Mouse (Mus musculus) frontal cortex, postnatal 14 days (tissue): ENCODE results near the gene Iffo2.

Source experiments
- DNase-seq, 2 experiments: peaks; one replicate each; pipeline ENCODE4 v3.0.0; 2022; ENCODE audit warnings: low spot score in 2 of 2

Gene Iffo2

DNA sequence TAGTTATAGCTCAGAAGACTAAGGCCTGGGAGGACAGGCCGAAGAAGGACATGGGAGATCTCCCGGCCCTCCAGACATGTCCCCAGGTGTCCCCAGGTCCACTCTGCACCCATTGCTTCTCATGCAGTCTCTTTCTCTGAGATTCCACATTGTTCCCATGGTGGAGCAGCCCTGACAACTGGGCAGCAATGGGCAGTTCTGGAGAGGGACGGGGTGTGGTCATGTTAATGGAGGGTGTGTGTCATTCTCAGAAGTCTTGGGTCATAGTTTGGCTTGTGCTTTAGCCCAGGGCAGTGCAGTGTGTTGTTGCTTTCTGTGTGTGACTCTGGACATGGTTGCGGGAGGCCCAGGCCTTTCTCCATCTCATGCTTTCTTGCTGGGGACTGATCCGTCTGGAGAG lies 76.4 kb downstream of the Iffo2 start:
- DNase-seq = no peak

GRCm38 (mm10) chr4:139608975-139609374 lies 78.6 kb downstream of the Iffo2 start:
- no peak for DNase-seq

DNA sequence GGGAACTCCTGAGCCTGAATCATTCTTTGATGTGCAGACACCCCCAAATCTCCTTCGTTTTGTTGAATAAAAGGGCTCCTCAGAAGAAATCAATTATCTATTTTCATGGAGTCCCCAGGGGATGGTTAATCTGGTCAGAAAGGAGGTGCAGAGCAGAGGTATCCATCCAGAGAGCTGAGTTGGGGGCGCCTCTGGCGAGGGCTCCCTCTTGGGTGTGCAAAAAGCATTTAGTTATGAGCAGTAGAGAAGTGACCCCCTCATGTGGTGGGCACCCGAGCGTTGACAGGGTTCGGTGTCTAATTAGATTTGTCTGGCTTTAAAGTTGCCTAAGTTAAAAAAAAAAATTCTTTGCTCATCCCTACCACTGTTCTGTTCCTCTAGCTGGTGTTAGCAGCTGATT lies 80.6 kb downstream of the Iffo2 start:
- DNase-seq = no peak

- peak; percentile 46 to 74 for DNase-seq
Measured at GRCm38 (mm10) chr4:139611542-139611953, 81.2 kb downstream of the Iffo2 start.

DNA sequence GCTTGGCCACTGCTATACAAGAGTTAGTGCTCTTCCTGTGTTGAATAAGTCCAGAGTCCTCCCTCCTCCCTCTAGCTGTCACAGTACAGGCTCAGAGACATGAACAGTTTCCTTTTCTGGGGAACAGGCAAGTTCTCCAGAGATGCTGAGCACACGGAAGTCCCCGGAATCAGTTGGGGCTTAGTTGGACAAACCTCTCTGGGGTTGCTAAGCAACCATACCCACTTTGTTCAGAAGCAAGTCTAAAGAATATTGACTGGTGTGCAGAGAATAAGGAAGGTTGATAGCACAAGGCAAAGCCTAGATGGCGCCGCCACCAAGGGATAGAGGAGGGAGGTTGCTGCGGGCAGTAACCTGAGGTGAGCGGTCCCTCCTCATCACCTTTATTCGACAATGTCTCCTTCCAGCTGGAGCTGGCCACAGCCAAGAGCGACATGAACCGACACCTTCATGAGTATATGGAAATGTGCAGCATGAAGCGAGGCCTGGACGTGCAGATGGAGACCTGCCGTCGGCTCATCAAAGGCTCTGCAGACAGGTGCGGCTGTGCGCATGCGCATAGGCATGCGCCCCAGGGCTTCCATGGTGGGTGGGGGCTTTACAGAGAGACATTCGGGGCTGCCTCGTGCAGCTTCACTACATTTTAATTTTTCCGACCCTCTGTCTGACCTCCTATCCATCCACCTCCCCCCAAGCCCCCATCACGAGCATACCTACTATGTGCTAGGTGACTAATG lies 84.3 kb downstream of the Iffo2 start:
- DNase-seq = no peak

DNA sequence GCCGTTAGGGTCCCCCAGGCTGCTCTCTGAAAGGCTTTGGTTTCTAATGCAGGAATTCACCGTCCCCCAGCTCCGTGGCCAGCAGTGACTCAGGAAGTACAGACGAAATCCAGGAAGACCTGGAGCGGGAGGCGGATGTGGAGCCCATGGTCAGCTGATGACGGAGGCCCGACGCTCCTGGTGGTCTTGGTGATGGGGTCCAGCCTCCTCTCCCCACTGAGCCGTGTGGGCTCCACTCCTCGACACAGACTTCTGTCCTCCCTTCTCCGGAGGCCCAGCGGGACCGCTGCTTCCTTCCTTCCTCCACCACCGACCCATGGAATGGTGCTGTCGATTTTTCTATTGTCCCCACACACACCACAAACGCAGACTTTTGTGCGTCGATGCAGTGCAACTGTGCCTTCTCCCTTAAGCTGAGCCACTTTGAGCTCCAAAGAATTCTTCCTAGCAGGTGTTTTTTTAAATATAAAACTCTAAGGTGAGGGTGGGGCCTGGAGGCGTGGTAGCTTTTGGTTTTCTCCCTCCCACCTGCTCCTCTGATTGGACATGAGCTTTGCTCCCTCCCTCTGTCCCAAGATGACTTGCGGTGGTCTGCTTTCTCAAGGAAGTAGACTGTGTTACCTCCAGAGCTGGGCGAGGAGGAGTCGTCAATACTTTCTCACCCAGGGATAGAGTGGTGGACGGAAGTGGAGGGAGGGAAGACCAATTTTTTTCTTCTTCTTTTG lies 86.1 kb downstream of the Iffo2 start:
- DNase-seq = no peak

GRCm38 (mm10) chr4:139617001-139617364 lies 86.6 kb downstream of the Iffo2 start:
- no peak for DNase-seq

- DNase-seq = no peak
Measured at GRCm38 (mm10) chr4:139619765-139620164, 89.4 kb downstream of the Iffo2 start.

GRCm38 (mm10) chr4:139622373-139623282 lies 92.3 kb downstream of the Iffo2 start, which contains the start of gene Aldh4a1:
Aldh4a1 (plus strand) TSS chr4:139622866.
- DNase-seq = peak; percentile 88 to 94

- no peak for DNase-seq
Measured at GRCm38 (mm10) chr4:139623434-139624115, 93.2 kb downstream of the Iffo2 start.

DNA sequence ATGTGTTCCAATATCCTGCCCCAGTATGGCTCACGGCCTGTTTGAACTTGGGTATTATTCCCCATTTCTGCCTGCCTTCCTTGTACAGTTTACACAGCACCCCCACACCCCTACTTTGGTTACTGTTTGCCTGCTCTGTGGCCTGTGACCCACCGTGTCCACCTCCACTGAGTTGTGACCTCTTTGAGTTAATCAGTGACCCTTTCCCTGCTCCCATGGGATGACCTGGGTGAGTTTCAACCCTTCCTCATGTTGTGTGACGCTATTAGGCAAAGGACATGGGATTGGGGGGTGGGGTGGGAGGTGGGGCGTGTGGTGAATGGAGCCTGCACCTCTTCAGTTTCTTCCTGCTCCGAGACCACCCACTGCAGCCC lies 93.8 kb downstream of the Iffo2 start:
- no peak for DNase-seq

- DNase-seq = no peak
Measured at GRCm38 (mm10) chr4:139624706-139625105, 94.4 kb downstream of the Iffo2 start.

DNA sequence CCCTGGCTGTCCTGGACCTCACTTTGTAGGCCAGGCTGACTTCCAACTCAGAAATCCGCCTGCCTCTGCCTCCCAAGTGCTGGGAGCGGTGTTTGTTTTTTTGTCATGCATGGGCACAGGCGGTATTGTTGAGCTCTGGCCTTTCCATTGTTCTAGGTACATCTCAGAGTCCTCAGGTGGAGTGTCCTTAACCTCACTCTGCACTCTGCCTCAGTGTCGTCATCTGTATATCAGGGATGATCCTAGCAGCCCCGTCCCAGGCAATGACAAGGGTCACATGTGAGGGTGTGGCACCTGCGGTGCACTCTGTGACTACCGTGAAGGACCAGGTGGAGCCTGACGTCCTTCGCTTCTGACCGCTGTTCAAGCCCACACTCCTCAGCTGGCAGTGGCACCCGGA lies 97.0 kb downstream of the Iffo2 start:
- no peak for DNase-seq

DNA sequence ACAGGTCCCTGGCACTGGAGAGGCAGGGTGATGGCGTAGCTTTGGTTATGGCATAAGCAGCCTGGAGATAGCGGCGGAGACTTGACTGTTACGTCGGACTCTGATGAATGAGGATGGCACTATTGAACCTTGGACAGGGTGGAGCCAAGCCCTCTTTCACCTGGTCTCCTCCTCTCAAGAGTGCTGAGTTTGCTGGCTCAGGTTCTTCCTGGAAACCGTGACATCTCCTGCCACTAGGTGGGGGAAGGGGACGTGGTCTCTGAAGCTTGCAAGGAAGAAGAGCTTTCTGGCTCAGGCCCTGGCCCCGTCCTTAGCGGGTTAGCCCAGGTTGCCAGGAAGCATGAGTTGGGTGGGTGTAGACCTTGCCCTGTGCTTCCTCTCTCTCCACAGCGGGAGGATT lies 99.8 kb downstream of the Iffo2 start:
- no peak for DNase-seq

- no peak for DNase-seq
Measured at GRCm38 (mm10) chr4:139631141-139631540, 100.8 kb downstream of the Iffo2 start.

DNA sequence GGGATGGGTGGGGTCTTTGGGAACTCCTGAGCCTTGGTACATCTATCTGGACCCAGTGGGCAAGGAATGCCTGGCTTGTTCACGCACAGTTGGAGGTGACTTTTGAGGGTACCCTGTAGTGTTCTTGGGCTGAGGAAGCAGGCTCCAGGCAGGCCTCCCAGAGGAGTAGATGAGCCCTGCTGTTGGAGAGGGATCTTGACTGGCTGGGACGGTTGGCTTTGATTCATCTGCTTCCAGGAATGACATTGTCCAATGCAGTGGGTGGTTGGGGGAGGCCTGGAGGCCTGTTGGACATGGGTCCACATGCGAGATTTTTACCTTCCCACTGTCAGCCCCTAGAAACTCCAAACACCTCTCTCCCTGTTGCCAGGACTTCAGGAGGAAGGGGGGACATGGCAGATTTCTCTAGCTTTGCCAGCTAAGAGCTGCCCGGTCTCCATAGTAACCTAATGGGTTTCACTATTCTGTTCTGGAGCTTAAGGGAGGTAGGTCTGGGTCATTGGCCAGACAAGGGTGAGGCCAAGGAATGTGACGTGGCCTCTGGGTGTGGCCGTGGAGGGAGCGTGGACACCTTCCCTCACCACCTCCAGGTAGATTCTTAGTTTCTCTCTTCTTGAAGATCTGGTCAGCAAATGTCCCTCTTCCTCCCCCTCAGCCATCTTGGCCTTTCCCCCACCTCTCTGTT lies 101.4 kb downstream of the Iffo2 start:
- DNase-seq = no peak

GRCm38 (mm10) chr4:139632254-139632580 lies 101.9 kb downstream of the Iffo2 start:
- no peak for DNase-seq

DNA sequence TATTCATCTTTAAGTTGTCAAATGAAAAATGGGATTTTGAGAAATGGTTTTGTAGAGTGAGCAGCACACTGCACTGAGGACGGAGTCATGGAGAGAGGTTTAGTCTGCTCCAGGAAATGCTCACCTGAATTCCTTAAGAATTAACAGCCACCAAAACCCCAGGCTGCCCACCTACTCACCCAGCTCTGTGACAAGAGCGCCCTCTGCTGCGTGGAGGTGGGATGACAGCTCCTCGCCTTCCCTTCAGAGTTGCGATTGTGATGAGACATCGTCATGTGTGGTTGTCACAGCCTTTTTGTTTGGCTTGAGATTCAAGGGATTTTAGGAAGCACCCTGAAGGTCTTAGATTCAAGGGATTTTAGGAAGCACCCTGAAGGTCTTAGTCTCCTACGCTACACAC lies 106.0 kb downstream of the Iffo2 start:
- DNase-seq = peak in 1 of 2 experiments; percentile 69

DNA sequence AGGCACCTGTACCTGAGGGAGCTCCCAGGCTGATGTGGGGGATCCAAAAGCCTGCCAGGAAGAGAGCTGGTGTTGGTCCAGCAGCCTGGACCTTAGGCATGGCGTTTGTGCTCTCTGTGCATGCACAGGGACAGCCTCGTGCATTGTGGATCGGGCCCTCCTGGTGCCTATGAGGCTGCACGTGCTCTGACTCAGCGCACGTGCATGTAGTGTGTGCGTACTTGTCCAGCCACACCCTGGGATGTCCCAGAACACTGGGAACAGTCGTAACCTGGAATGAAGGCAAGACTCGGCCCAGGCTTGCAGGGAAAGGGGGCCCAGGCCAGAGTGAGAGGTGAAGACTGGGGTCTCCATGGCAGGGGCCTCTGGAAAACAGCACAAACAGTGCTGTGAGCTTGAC lies 107.5 kb downstream of the Iffo2 start:
- DNase-seq = no peak

DNA sequence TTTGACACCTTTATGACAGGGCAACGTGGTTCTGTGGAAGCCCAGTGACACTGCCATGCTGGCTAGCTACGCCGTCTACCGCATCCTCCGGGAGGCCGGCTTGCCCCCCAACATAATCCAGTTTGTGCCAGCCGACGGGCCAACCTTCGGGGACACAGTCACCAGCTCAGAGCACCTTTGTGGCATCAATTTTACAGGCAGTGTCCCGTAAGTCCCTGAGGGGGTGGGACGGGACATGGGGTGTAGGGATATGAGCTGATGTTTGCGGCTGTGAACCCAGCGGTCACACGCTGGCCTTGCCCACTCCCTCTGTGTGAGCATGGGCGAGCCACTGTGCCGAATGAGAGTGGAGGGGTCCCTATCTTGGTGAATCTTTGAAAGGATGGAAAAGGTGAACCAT lies 108.0 kb downstream of the Iffo2 start:
- DNase-seq = no peak

DNA sequence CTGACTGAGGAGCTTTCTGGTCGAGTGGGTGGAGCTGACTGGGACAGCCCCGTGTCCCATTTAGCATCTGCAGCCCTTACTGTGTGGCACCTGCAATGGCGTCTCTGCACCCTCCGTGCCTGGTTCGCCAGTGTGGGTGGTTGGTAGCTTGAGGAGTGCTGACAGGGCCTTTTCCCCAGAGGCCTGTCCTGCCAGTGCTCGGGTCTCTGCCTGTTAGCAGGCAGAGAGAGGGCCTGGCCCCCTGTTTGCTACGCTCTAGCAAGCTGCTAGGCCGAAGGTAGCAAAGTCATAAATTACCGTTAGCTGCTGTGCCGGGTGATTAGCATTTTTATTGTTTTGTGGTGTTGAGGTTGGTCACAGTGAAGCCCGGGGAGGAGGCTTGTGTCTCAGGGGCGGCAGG lies 109.5 kb downstream of the Iffo2 start:
- no peak for DNase-seq
